Mouse (Mus musculus): ENCODE data around the gene Trim5. TPM values are rescaled to one million over a fixed set of nuclear protein-coding genes. Genes with fewer than 3 reads are reported as not detected.
A peak's percentile ranks its signal among the peaks of the same experiment; 100 is the strongest.
"Not testable (repeated sequence)": the region's sequence is repeated elsewhere in the genome, so short reads cannot be mapped to it uniquely, and the experiment has no call there.

Gene Trim5
- polyA plus RNA-seq (2011; ENCODE audit: insufficient read length, low read depth, missing spikeins) = 2.1 and 2.4 TPM in 2 replicates

DNA sequence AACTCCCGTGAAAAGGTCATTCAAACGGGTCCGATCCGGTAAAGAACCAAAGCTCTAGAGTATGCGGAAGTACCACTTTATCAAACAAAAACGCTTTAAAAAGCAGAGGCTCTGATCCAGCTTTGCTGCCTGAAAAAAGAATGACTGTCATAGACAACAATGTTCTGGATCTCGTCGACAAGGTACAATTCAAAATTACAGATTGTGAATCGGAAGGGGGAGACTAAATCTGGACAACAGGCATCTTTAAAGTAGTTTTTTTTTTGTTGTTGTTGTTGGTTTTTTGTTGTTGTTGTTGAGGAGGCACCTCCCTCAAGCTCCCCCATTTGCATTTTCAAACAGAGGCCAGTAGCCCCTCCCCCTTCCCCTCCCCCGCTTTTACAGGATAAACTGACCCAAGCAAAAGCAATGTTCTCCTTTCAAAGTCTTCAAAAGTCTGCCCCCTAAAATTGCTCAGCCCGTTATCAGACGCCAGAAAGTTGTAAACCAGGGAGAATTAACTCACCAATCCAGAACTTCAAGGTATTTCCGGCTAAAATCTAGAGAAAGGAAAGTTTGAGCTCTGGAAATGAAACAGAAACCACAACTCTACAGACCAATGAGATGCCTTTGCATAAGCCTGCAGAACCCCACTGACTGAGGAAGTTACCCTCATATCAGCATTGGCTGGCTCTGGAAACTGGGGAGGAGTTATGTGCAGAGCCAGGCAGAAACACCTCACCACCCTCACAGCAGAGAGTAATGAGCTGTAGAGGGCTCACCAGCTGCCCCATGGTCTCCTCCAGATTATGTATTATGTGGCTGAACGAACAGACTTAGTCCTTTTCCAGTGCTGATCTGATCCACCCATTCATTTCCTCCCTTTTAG lies at the start of gene Trim5:
Gene Trim5, minus strand, starts transcription at position 519 of the 868 bp plus-strand sequence.
- not testable (repeated sequence) for H3K27ac ChIP-seq (ENCODE audit: insufficient read depth, low read length); H3K4me1 ChIP-seq (ENCODE audit: control insufficient read depth, insufficient read depth, low read length); H3K4me3 ChIP-seq (ENCODE audit: insufficient read depth, low read length)

DNA sequence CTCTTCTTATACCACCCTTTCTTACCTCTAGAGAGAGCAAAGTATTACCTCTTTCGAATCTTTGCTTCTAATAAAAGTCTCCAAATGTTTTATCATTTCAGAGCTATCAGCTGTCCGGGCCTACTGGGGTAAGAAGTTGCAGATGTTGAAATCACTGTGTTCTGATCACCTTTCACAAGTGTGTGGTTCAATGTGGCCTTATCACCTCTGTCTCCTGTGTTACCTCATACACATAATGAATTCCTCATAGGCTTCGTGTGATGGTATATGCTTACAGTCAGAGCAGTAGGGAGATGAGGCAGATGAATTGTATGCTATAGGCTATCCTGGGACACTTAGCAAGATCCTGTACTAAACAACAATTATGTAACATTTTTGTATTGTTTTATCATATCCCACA lies 47.7 kb upstream of the Trim5 start:
- not testable (repeated sequence) for H3K4me1 ChIP-seq (ENCODE audit: control insufficient read depth, insufficient read depth, low read length); H3K4me3 ChIP-seq (ENCODE audit: insufficient read depth, low read length); H3K27ac ChIP-seq (ENCODE audit: insufficient read depth, low read length)

DNA sequence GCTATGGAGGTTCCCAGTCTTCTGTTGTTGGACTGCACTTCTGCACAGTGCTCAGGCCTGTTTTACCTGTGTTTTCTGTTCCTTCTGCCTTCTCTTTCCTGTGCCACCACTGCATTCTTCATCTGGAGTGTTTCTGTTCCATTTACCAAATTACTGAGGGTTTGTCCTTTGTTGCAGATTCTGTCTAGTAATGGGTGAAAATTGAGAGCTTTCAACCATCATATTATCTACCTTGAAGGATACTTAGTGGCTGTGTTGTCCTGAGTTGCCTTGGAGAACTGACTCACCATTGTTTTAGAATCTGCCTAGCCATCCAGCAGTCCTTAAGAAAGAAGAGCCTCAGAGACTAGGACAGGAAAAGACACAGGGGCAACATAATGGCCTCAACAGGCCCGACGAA lies 41.3 kb upstream of the Trim5 start, which contains the start of gene Trim34b:
Gene Trim34b, plus strand, starts transcription at position 301 of the 400 bp plus-strand sequence.
- not testable (repeated sequence) for H3K4me3 ChIP-seq (ENCODE audit: insufficient read depth, low read length); H3K27ac ChIP-seq (ENCODE audit: insufficient read depth, low read length); H3K4me1 ChIP-seq (ENCODE audit: control insufficient read depth, insufficient read depth, low read length)

DNA sequence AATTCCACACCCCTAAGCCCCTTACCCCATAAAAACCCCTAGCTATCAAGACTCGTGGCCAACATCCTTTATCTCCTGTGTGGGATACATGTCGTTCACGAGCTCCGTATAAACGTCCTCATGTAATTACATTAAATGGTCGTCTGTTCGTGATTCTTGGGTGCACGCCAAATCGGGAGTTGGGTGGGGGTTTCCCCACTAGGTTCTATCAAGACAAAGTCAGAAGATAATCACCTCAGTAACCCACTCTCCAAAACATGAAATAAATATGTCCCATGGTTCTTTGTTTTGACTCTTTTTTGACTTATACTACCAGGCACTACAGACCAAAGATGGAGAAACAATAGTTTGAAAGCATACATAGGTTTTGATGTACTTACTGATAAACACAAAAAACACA lies 34.1 kb upstream of the Trim5 start:
- no peaks in the 10 kb centered on the region for H3K4me1 ChIP-seq (ENCODE audit: control insufficient read depth, insufficient read depth, low read length)
- H3K27ac ChIP-seq (ENCODE audit: insufficient read depth, low read length) = no peak overlapping the region
- no peak overlapping the region for H3K4me3 ChIP-seq (ENCODE audit: insufficient read depth, low read length)
- TF ChIP-seq CTCF (IDR thresholded peaks at IDR 0.05; ENCODE audit: borderline replicate concordance, insufficient read depth, low read length) (no peak), POLR2A (IDR thresholded peaks at IDR 0.05; ENCODE audit: low read depth, low read length) (no peak)

DNA sequence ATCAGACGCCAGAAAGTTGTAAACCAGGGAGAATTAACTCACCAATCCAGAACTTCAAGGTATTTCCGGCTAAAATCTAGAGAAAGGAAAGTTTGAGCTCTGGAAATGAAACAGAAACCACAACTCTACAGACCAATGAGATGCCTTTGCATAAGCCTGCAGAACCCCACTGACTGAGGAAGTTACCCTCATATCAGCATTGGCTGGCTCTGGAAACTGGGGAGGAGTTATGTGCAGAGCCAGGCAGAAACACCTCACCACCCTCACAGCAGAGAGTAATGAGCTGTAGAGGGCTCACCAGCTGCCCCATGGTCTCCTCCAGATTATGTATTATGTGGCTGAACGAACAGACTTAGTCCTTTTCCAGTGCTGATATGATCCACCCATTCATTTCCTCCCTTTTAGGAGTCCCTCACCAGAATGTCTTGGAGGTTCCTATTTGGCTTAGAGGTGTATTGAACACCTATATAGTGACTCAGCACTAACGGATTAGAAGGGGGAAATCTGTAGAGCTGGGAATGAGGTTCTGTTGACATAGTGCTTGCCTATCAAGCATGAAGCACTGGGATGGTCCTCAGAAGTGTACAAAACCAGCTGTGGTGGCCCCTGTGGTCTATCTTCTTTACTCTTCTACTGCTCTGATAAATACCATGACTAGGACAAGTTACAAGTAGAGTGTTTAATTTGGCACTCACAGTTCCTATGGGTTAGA lies 27.6 kb upstream of the Trim5 start, which contains the start of gene Trim12a:
Gene Trim12a, minus strand, starts transcription at position 98 of the 712 bp plus-strand sequence.
- peak within 1 kb of the TSS; percentile 92 for H3K27ac ChIP-seq (ENCODE audit: insufficient read depth, low read length)
- peak within 1 kb of the TSS; percentile 76 for H3K4me3 ChIP-seq (ENCODE audit: insufficient read depth, low read length)
- H3K4me1 ChIP-seq (ENCODE audit: control insufficient read depth, insufficient read depth, low read length) = not testable (repeated sequence)

DNA sequence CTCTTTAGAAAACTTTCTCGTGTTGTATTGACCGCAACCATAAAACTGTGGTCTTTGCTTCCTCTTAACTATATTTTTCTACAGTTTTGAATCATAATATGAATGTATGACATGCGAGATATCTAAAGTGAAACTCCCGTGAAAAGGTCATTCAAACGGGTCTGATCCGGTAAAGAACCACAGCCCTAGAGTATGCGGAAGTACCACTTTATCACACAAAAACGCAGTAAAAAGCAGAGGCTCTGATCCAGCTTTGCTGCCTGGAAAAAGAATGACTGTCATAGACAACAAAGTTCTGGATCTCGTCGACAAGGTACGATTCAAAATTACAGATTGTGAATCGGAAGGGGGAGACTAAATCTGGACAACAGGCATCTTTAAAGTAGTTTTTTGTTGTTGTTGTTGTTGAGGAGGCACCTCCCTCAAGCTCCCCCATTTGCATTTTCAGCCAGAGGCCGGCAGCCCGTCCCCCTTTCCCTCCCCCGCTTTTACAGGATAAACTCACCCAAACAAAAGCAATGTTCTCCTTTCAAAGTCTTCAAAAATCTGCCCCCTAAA lies 27.0 kb upstream of the Trim5 start:
- Histone ChIP-seq H3K4me1 (ENCODE audit: control insufficient read depth, insufficient read depth, low read length) (no peaks in the 10 kb centered on the region), H3K27ac (ENCODE audit: insufficient read depth, low read length) (peak overlapping the region; percentile 92), H3K4me3 (ENCODE audit: insufficient read depth, low read length) (peak overlapping the region; percentile 76)
- no peak for TF ChIP-seq CTCF (IDR thresholded peaks at IDR 0.05; ENCODE audit: borderline replicate concordance, insufficient read depth, low read length)

DNA sequence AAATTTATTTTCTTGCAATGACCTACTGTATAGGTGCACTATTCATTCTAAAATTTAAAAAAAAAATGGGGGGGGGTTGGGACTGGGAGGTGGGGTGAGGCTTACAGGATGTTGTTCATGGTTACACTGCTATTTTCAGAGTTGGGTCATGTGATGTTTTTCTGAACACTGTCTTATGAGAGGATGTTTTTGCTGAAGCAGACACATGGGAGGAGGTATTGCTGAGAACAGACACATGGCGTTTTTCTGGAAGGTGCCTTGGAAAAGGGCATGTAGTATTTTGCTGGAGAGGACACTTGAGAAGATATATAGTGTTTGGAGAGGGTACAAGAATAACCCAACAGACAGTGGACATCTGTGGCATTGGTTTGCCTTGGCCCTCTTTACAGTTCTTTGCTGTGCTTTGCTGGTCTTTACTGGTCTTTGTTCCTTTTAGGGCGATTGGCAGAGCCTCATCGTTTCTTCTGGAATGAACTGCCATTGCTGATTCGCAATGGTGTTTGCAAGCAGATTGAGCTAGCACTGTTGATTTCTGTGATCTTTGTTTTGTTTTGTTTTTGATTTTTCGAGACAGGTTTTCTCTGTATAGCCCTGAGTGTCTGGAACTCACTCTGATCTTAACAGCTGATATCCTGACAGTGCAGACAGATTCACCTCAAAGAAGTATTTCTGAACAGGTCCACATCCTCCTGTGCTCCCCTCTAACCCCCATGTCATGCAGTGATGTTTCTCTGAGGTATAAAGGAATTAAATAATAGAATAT lies 3.9 kb upstream of the Trim5 start:
- Histone ChIP-seq H3K4me1 (ENCODE audit: control insufficient read depth, insufficient read depth, low read length) (no peaks in the 10 kb centered on the region), H3K27ac (ENCODE audit: insufficient read depth, low read length) (no peak overlapping the region), H3K4me3 (ENCODE audit: insufficient read depth, low read length) (no peak overlapping the region)
- TF ChIP-seq CTCF (IDR thresholded peaks at IDR 0.05; ENCODE audit: borderline replicate concordance, insufficient read depth, low read length) = no peak
- no peak for TF ChIP-seq POLR2A (IDR thresholded peaks at IDR 0.05; ENCODE audit: low read depth, low read length)

DNA sequence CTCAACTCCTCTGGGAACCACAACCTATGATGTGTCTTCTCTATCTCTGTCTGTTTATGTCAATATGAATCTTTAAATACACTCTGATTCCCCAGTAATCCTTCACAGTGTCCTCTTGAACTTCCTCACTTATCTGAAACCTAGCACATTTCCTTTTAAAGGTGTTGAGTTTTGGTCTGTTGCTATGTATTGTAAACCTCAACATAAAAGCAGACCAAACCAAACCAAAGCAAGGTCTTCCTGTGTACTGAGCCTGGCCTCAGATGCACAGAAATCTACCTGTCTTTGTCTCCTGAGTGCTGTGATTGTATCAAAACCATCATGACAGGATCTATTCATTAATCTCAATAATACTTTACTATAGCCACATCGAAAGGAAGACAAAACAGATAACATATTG lies 2.7 kb upstream of the Trim5 start:
- TF ChIP-seq POLR2A (IDR thresholded peaks at IDR 0.05; ENCODE audit: low read depth, low read length) (no peak), CTCF (IDR thresholded peaks at IDR 0.05; ENCODE audit: borderline replicate concordance, insufficient read depth, low read length) (no peak)
- no peak overlapping the region for H3K27ac ChIP-seq (ENCODE audit: insufficient read depth, low read length)
- no peak overlapping the region for H3K4me3 ChIP-seq (ENCODE audit: insufficient read depth, low read length)
- H3K4me1 ChIP-seq (ENCODE audit: control insufficient read depth, insufficient read depth, low read length) = no peaks in the 10 kb centered on the region

DNA sequence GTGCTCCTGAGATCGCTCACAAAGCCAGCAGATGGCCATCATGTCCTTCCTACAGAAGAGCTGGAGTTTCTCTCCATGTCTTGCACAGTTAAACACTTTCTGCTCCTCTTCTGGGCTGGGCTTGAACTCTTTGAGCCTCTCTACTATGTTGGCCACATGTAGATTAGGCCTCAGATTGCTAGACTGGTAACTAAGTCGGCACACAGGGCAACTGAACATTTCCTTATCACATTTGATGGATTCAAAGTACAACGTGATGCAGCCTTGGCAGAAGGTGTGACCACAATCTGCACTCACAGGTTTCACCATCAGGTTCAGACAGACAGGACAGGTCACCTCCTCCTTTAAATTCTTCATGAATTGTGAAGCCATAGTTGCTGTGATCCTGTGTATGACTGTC lies 8.5 kb downstream of the Trim5 start:
- not testable (repeated sequence) for H3K4me1 ChIP-seq (ENCODE audit: control insufficient read depth, insufficient read depth, low read length); H3K27ac ChIP-seq (ENCODE audit: insufficient read depth, low read length); H3K4me3 ChIP-seq (ENCODE audit: insufficient read depth, low read length)

DNA sequence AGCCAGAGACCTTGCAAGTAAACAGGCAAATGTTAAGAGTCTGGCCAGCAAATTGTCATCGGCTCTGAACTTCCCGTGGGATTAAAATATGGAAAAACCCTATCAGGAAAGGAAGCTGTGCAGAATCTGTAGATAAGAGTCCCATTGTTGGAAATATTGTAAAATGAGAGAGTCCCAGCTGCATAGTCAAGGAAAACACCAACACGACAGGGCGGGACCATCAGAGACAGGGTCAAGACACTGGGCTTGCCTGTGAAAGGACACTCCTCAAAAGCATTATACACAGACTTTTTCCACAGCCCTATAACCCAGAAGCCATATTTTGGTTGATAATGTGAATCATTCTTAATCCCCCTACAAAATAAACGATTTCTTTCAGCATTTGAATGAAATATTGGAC lies 22.6 kb downstream of the Trim5 start:
- not testable (repeated sequence) for H3K4me3 ChIP-seq (ENCODE audit: insufficient read depth, low read length); H3K4me1 ChIP-seq (ENCODE audit: control insufficient read depth, insufficient read depth, low read length); H3K27ac ChIP-seq (ENCODE audit: insufficient read depth, low read length)

DNA sequence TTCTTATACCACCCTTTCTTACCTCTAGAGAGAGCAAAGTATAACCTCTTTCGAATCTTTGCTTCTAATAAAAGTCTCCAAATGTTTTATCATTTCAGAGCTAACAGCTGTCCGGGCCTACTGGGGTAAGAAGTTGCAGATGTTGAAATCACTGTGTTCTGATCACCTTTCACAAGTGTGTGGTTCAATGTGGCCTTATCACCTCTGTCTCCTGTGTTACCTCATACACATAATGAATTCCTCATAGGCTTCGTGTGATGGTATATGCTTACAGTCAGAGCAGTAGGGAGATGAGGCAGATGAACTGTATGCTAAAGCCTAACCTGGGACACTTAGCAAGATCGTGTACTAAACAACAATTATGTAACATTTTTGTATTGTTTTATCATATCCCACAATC lies 27.5 kb downstream of the Trim5 start:
- H3K4me1 ChIP-seq (ENCODE audit: control insufficient read depth, insufficient read depth, low read length); H3K4me3 ChIP-seq (ENCODE audit: insufficient read depth, low read length); H3K27ac ChIP-seq (ENCODE audit: insufficient read depth, low read length): not testable (repeated sequence)

All from embryonic fibroblast, embryonic 13.5 days (primary cell).